Mouse (Mus musculus) liver, embryonic 12.5 days (tissue): ENCODE data around the gene Adrm1. TPM values are rescaled to one million over a fixed set of nuclear protein-coding genes. Genes with fewer than 3 reads are reported as not detected.

Experiments
- ATAC-seq: fragments of 200-750 bp; cut with Nextera tagmentation; 2 replicates; pipeline ENCODE4 v1.8.0; 2017; ENCODE audit warnings: moderate number of reproducible peaks, mild to moderate bottlenecking, moderate library complexity
- H3K27ac ChIP-seq: fragments of 300-500 bp; sonication (generic); 2 replicates; pipeline ENCODE4 v1.5.1; 2016; ENCODE audit warnings: mild to moderate bottlenecking
- H3K27me3 ChIP-seq: fragments of 300-500 bp; sonication (generic); replicated peaks from 2 replicates; pipeline ENCODE4 v1.6.1; 2016; ENCODE audit warnings: mild to moderate bottlenecking, moderate library complexity
- H3K36me3 ChIP-seq: fragments of 300-500 bp; sonication (generic); 2 replicates; pipeline ENCODE4 v1.6.1; 2016; ENCODE audit warnings: mild to moderate bottlenecking, moderate library complexity
- H3K4me1 ChIP-seq: fragments of 300-500 bp; sonication (generic); 2 replicates; pipeline ENCODE4 v1.6.1; 2016
- H3K4me2 ChIP-seq: fragments of 300-500 bp; sonication (generic); 2 replicates; pipeline ENCODE4 v1.6.1; 2016; ENCODE audit warnings: mild to moderate bottlenecking, moderate library complexity
- H3K4me3 ChIP-seq: fragments of 300-500 bp; sonication (generic); 2 replicates; pipeline ENCODE4 v1.5.1; 2016; ENCODE audit warnings: mild to moderate bottlenecking, moderate library complexity
- H3K9ac ChIP-seq: fragments of 300-500 bp; sonication (generic); 2 replicates; pipeline ENCODE4 v1.6.1; 2016; ENCODE audit warnings: mild to moderate bottlenecking, moderate library complexity
- H3K9me3 ChIP-seq: fragments of 300-500 bp; sonication (generic); replicated peaks from 2 replicates; pipeline ENCODE4 v1.6.1; 2016; ENCODE audit warnings: mild to moderate bottlenecking, moderate library complexity
- WGBS: fragments of 180-500 bp; shearing (Covaris S2); methylation state at CpG from one replicate; pipeline ENCODE4 v1.1.7; 2016; ENCODE audit not compliant: insufficient replicate concordance; 5-methylcytosine and 5-hydroxymethylcytosine counted together
- microRNA-seq: library from miRNA; unstranded; fragments of <30 nt; microRNA quantifications from one replicate; pipeline ENCODE4, GENCODE M21; 2017
- polyA plus RNA-seq: library from polyadenylated mRNA; unstranded; fragments of >200 nt; fragmentation: Nextera tagmentation; extraction: Ambion mirVana; gene quantifications from 2 replicates; pipeline ENCODE4 v1.2.1, GENCODE M21; 2016

The Adrm1 gene
- polyA plus RNA-seq, 1 experiment from 2014 or later: 189 TPM

DNA sequence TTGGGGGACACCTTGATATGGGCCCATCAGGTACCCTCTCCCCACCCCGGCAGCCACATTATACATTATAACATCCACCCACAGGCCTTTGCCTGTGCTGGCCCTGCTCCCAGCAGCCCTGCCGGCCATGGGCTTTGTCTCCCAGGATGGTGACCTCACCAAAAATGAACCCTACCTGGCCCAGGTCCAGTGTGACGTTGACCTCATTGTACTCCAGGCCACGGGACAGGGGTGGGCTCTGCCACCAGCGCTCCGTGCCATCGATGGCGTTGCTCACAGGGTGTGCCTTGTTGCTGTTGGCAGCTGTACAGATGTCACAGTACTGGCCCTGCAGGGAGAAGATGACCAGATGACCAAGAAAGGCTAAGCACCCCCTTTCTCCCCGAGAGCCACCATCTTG, 49.8 kb downstream of the Adrm1 start:
- Histone ChIP-seq H3K4me1 (peaks cover 35% of the 10 kb centered on the region), H3K9me3 (no peaks in the 10 kb centered on the region), H3K4me3 (no peak overlapping the region), H3K9ac (no peak overlapping the region), H3K27ac (no peak overlapping the region), H3K36me3 (no peaks in the 10 kb centered on the region), H3K27me3 (peaks cover 48% of the 10 kb centered on the region), H3K4me2 (no peak overlapping the region)
- 78% methylated on average over 9 of the region's 9 CpGs for WGBS
- no peak for ATAC-seq

DNA sequence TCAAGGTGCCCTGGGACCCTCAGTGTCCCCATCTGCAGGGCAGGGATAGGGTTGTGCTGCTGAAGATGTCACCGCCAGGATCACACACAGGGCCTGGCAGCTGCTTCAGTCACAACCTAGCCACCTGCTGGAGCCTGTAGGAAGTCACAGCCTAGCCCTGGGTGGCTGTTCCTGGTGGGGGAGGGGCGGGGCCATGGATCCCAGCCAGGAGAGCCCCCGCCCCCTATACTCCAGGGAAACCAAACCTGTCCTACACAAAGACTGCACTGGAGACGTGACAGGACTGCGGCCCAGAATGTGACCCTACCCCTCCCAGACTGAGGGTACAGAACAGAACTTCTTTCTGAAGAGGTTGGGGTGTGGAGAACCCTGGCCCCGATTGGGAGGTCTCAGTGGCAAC, 51.0 kb downstream of the Adrm1 start:
- H3K27me3 ChIP-seq: peaks cover 60% of the 10 kb centered on the region
- H3K27ac ChIP-seq: no peak overlapping the region
- H3K4me2 ChIP-seq: no peak overlapping the region; the same call in 1 of the 2 replicates
- H3K9me3 ChIP-seq: no peaks in the 10 kb centered on the region
- peaks cover 37% of the 10 kb centered on the region for H3K4me1 ChIP-seq
- ATAC-seq: peak; percentile 13; the same call in 1 of the 2 replicates
- H3K9ac ChIP-seq: no peak overlapping the region
- no peak overlapping the region for H3K4me3 ChIP-seq
- 32% methylated on average over 6 of the region's 6 CpGs for WGBS
- no peaks in the 10 kb centered on the region for H3K36me3 ChIP-seq

DNA sequence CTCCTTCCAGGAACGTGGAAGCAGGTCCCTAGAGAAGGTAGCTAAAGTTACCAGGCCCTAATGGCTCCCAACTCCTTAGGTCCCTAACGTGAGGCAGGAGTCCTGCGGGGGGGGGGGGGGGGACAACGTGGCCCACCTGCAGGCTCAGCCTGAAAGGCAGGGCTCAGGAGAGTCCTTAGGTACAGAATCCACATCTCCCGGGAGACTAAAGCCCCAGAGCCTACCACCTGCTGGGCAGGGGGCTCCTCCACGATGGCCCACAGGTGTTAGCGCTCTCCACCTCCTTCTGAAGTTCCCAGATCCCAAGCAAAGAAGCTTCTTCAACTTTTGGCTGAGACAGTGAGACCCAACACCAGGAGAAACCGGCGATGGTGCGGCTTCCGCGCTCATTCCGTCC, 53.4 kb downstream of the Adrm1 start:
- H3K27ac ChIP-seq: no peak overlapping the region

DNA sequence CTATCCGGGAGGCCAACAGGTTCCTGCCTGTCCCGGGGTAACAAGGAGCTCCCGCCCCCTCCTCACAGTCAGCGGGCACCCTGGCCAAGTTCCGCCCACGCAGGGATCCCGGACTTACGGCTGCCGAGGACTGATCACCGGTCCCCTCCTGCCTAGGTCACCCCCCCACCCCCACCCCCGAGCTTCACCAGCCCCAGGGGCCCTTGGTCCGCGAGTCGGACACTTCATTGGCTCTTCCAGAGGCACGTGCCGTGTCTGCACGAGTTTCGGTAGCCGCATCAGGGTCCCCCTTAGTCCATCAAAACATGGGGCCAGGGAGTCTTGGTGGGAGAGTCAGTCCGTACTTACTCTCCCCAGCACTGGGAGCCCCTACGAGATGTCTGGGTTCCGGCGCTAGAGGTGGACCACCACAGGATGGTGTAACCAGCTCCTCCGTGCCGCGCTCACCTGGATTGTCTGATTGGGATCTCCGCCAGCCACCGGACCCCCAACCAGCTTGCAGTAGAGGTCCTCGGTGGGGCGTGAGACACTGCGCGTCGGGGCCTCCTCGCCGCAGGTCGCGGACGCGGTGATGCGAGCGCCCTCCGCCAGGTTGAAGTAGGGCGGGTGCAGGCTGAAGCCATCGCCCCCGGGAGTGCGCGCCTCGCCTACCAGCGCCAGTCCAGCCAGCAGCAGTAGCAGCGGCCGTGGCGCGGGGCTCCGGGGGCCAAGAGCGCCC, 53.9 kb downstream of the Adrm1 start:
- Histone ChIP-seq H3K9ac (peak overlapping the region; percentile 47), H3K27ac (no peak overlapping the region), H3K9me3 (no peaks in the 10 kb centered on the region), H3K4me1 (peaks cover 45% of the 10 kb centered on the region), H3K27me3 (peaks cover 68% of the 10 kb centered on the region), H3K36me3 (no peaks in the 10 kb centered on the region), H3K4me3 (peak overlapping the region; percentile 59), H3K4me2 (peak overlapping the region; percentile 84)
- ATAC-seq: peak; percentile 9; the same call in 1 of the 2 replicates
- 2% methylated on average over 54 of the region's 55 CpGs for WGBS

More for the DNA sequence above, 53.4 kb downstream of the Adrm1 start:
- Histone ChIP-seq H3K4me2 (peak overlapping the region; percentile 84), H3K9me3 (no peaks in the 10 kb centered on the region), H3K9ac (0 out of 2 replicates have a peak overlapping the region, but pooled peaks have one; percentile 24), H3K4me1 (peaks cover 45% of the 10 kb centered on the region), H3K4me3 (peak overlapping the region; percentile 59), H3K27me3 (peaks cover 69% of the 10 kb centered on the region), H3K36me3 (no peaks in the 10 kb centered on the region)
- ATAC-seq: no peak
- 9% methylated on average over 13 of the region's 13 CpGs for WGBS

Small RNAs within 50 kb of the gene (microRNA-seq; reads per million reads assigned to microRNA genes)
- not detected for gene Mir7005

Other genes with a start within 250 kb of the Adrm1 start
- gene Taf4, start 194.8 kb upstream of the Adrm1 start, polyA plus RNA-seq: 2.2 and 2.6 TPM in 2 replicates
- 2.4 and 2.7 TPM in 2 replicates for gene Lsm14b, start 146.5 kb upstream of the Adrm1 start, polyA plus RNA-seq
- 455 and 456 TPM in 2 replicates for gene Psma7, start 129.1 kb upstream of the Adrm1 start, polyA plus RNA-seq
- gene Ss18l1, start 129.0 kb upstream of the Adrm1 start, polyA plus RNA-seq: 1.3 and 1.6 TPM in 2 replicates
- gene Mtg2, start 100.9 kb upstream of the Adrm1 start, polyA plus RNA-seq: 17.6 and 18.0 TPM in 2 replicates
- gene Hrh3, start 67.0 kb upstream of the Adrm1 start, polyA plus RNA-seq: not detected in 2 replicates
- 13.5 and 15.5 TPM in 2 replicates for gene Osbpl2, start 52.2 kb upstream of the Adrm1 start, polyA plus RNA-seq
- 4.1 and 4.3 TPM in 2 replicates for gene Lama5, start 54.4 kb downstream of the Adrm1 start, polyA plus RNA-seq
- gene Rps21, start 85.9 kb downstream of the Adrm1 start, polyA plus RNA-seq: 560 and 561 TPM in 2 replicates
- 9.6 and 10.4 TPM in 2 replicates for gene Cables2, start 102.0 kb downstream of the Adrm1 start, polyA plus RNA-seq
- gene Rbbp8nl, start 118.4 kb downstream of the Adrm1 start, polyA plus RNA-seq: not detected in 2 replicates
- 3.0 and 3.1 TPM in 2 replicates for gene Gata5, start 163.2 kb downstream of the Adrm1 start, polyA plus RNA-seq